Mouse (Mus musculus): ENCODE data around the gene Dyrk1b. TPM values are rescaled to one million over a fixed set of nuclear protein-coding genes. Genes with fewer than 3 reads are reported as not detected.
A peak's percentile ranks its signal among the peaks of the same experiment; 100 is the strongest.

Gene Dyrk1b
- total and polyA plus RNA-seq, 3 experiments: 7.3 to 43.3 (median 17.5) TPM

GRCm38 (mm10) chr7:28175358-28175757 lies 3.9 kb upstream of the Dyrk1b start:
- TF ChIP-seq CTCF (IDR thresholded peaks at IDR 0.05; ENCODE audit: low read depth, low read length) (no peak), GATA1 (IDR thresholded peaks at IDR 0.05; ENCODE audit: borderline replicate concordance, low read length) (no peak), GATA2 (IDR thresholded peaks at IDR 0.05; ENCODE audit: borderline replicate concordance, low read depth, low read length) (no peak), TAL1 (conservative IDR thresholded peaks at IDR 0.05; ENCODE audit: low read depth, low read length) (no peak)
- ATAC-seq (ENCODE audit: extremely low read depth, insufficient number of reproducible peaks, low FRiP score, poor library complexity, severe bottlenecking): no peak
- H3K36me3 ChIP-seq (replicated peaks): peaks cover 87% of the 10 kb centered on the region

DNA sequence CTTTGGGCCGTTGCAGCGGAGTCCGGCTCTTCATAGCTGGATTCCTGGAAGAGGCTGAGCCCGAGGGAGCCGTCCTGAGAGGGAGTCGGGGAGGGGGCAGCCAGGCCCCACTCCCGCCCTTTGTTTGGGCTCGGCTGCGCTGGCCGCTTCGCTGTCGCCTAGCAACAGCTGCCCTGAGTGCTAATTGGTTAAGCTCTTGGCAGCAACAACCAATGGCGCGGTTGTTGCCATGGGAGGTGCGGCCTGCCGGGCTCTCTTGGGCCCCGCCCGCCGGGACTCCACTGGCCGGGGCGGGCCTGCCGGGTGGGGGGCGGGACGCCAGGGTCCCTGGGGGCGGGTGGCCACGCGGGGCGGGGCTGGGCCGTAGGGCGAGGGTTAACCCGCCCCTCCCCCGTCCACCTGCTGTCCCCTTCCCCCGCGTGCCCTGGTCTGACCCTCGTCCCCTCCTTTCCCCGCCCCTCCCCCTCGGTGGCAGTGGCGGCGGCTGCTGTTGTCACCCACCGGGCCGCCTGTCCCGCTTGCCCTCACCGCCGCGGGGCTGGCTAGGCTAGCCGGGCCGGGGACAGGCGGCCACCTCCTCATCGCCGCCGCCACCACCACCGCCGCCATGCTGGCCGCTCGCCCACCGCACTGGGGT lies 590 bp downstream of the Dyrk1b start:
- peak; percentile 86 for ATAC-seq (ENCODE audit: extremely low read depth, insufficient number of reproducible peaks, low FRiP score, poor library complexity, severe bottlenecking)
- Histone ChIP-seq H3K9me3 (replicated peaks) (no peaks in the 10 kb centered on the region), H3K27me3 (ENCODE audit: insufficient read depth, low read length) (no peaks in the 10 kb centered on the region), H3K36me3 (replicated peaks) (peaks cover 95% of the 10 kb centered on the region), H3K4me1 (ENCODE audit: insufficient read depth, low read depth, low read length) (peaks cover 44% of the 10 kb centered on the region), H3K4me3 (ENCODE audit: low read depth, low read length) (peak overlapping the region; percentile 84)
- TF ChIP-seq CTCF (IDR thresholded peaks at IDR 0.05; ENCODE audit: low read depth, low read length) (no peak), TAL1 (conservative IDR thresholded peaks at IDR 0.05; ENCODE audit: low read depth, low read length) (no peak), GATA1 (IDR thresholded peaks at IDR 0.05; ENCODE audit: borderline replicate concordance, low read length) (no peak), GATA2 (IDR thresholded peaks at IDR 0.05; ENCODE audit: borderline replicate concordance, low read depth, low read length) (no peak), POLR2AphosphoS5 (IDR thresholded peaks at IDR 0.05; ENCODE audit: insufficient replicate concordance, low read depth, low read length) (no peak)
- DNase-seq (ENCODE audit: low spot score): peak; percentile 97

More at GRCm38 (mm10) chr7:28175358-28175757, 3.9 kb upstream of the Dyrk1b start:
- no peak overlapping the region for H3K4me3 ChIP-seq (ENCODE audit: low read depth, low read length)
- H3K4me1 ChIP-seq (ENCODE audit: insufficient read depth, low read depth, low read length): peaks cover 58% of the 10 kb centered on the region
- no peak for DNase-seq (ENCODE audit: low spot score)
- no peaks in the 10 kb centered on the region for H3K27me3 ChIP-seq (ENCODE audit: insufficient read depth, low read length)
- H3K9me3 ChIP-seq (replicated peaks): no peaks in the 10 kb centered on the region

DNA sequence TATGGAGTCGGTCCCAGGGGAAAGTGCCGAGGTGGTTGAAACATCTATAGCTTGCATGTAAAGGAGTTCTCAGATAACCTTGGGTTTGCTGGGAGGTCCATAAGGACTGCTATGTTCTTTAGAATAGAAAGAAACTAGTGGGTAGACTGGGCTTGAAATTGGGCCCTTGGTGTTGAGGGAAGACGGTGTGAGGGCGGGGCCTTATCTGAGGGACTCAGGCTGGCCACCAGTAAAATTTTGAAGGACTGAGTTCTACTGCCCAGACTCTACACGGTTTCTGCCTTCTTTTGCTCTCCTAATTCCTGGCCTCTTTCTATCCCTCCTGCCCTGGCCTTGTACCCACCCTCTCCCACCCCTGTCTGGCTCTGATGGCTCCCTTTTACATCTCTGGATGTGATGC lies 1.6 kb downstream of the Dyrk1b start:
- Histone ChIP-seq H3K36me3 (replicated peaks) (peaks cover 95% of the 10 kb centered on the region), H3K4me3 (ENCODE audit: low read depth, low read length) (no peak overlapping the region; the same call in 1 of the 2 replicates), H3K4me1 (ENCODE audit: insufficient read depth, low read depth, low read length) (peaks cover 45% of the 10 kb centered on the region), H3K27me3 (ENCODE audit: insufficient read depth, low read length) (no peaks in the 10 kb centered on the region), H3K9me3 (replicated peaks) (no peaks in the 10 kb centered on the region)
- DNase-seq (ENCODE audit: low spot score): no peak
- ATAC-seq (ENCODE audit: extremely low read depth, insufficient number of reproducible peaks, low FRiP score, poor library complexity, severe bottlenecking): no peak
- no peak for TF ChIP-seq GATA1 (IDR thresholded peaks at IDR 0.05; ENCODE audit: borderline replicate concordance, low read length)
- no peak for TF ChIP-seq GATA2 (IDR thresholded peaks at IDR 0.05; ENCODE audit: borderline replicate concordance, low read depth, low read length)
- TF ChIP-seq CTCF (IDR thresholded peaks at IDR 0.05; ENCODE audit: low read depth, low read length): no peak

- H3K9me3 ChIP-seq (replicated peaks): no peaks in the 10 kb centered on the region
- peaks cover 95% of the 10 kb centered on the region for H3K36me3 ChIP-seq (replicated peaks)
- H3K4me1 ChIP-seq (ENCODE audit: insufficient read depth, low read depth, low read length): peaks cover 46% of the 10 kb centered on the region
- H3K4me3 ChIP-seq (ENCODE audit: low read depth, low read length): no peak overlapping the region
- ATAC-seq (ENCODE audit: extremely low read depth, insufficient number of reproducible peaks, low FRiP score, poor library complexity, severe bottlenecking) (no peak), DNase-seq (ENCODE audit: low spot score) (no peak)
- no peak for TF ChIP-seq GATA2 (IDR thresholded peaks at IDR 0.05; ENCODE audit: borderline replicate concordance, low read depth, low read length)
- no peaks in the 10 kb centered on the region for H3K27me3 ChIP-seq (ENCODE audit: insufficient read depth, low read length)
These were observed 2.1 kb downstream of the Dyrk1b start for GRCm38 (mm10) chr7:28181376-28181775.

GRCm38 (mm10) chr7:28182320-28182719 lies 3.1 kb downstream of the Dyrk1b start:
- DNase-seq (ENCODE audit: low spot score) (no peak), ATAC-seq (ENCODE audit: extremely low read depth, insufficient number of reproducible peaks, low FRiP score, poor library complexity, severe bottlenecking) (no peak)
- H3K9me3 ChIP-seq (replicated peaks): no peaks in the 10 kb centered on the region
- no peak for TF ChIP-seq CTCF (IDR thresholded peaks at IDR 0.05; ENCODE audit: low read depth, low read length)
- no peak for TF ChIP-seq GATA1 (IDR thresholded peaks at IDR 0.05; ENCODE audit: borderline replicate concordance, low read length)
- no peak for TF ChIP-seq GATA2 (IDR thresholded peaks at IDR 0.05; ENCODE audit: borderline replicate concordance, low read depth, low read length)
- TF ChIP-seq TAL1 (conservative IDR thresholded peaks at IDR 0.05; ENCODE audit: low read depth, low read length): no peak
- TF ChIP-seq POLR2AphosphoS5 (IDR thresholded peaks at IDR 0.05; ENCODE audit: insufficient replicate concordance, low read depth, low read length): no peak
- H3K27me3 ChIP-seq (ENCODE audit: insufficient read depth, low read length): no peaks in the 10 kb centered on the region
- no peak overlapping the region for H3K4me3 ChIP-seq (ENCODE audit: low read depth, low read length)
- peaks cover 48% of the 10 kb centered on the region for H3K4me1 ChIP-seq (ENCODE audit: insufficient read depth, low read depth, low read length)
- H3K36me3 ChIP-seq (replicated peaks): peaks cover 95% of the 10 kb centered on the region

- Histone ChIP-seq H3K36me3 (replicated peaks) (peaks cover 100% of the 10 kb centered on the region), H3K4me1 (ENCODE audit: insufficient read depth, low read depth, low read length) (peaks cover 30% of the 10 kb centered on the region), H3K27me3 (ENCODE audit: insufficient read depth, low read length) (no peaks in the 10 kb centered on the region), H3K9me3 (replicated peaks) (no peaks in the 10 kb centered on the region), H3K4me3 (ENCODE audit: low read depth, low read length) (no peak overlapping the region)
- no peak for ATAC-seq (ENCODE audit: extremely low read depth, insufficient number of reproducible peaks, low FRiP score, poor library complexity, severe bottlenecking)
- TF ChIP-seq CTCF (IDR thresholded peaks at IDR 0.05; ENCODE audit: low read depth, low read length) (no peak), GATA2 (IDR thresholded peaks at IDR 0.05; ENCODE audit: borderline replicate concordance, low read depth, low read length) (no peak), POLR2AphosphoS5 (IDR thresholded peaks at IDR 0.05; ENCODE audit: insufficient replicate concordance, low read depth, low read length) (no peak), TAL1 (conservative IDR thresholded peaks at IDR 0.05; ENCODE audit: low read depth, low read length) (no peak), GATA1 (IDR thresholded peaks at IDR 0.05; ENCODE audit: borderline replicate concordance, low read length) (no peak)
- no peak for DNase-seq (ENCODE audit: low spot score)
These were observed 6.6 kb downstream of the Dyrk1b start for GRCm38 (mm10) chr7:28185884-28186283.
